Mouse (Mus musculus) urinary bladder, postnatal 14 days (tissue): Measurements from ENCODE around the gene Ryr2.

Source experiments
- DNase-seq: peaks from one replicate; pipeline ENCODE4 v3.0.0; 2021; ENCODE audit warnings: low spot score

Gene Ryr2

DNA sequence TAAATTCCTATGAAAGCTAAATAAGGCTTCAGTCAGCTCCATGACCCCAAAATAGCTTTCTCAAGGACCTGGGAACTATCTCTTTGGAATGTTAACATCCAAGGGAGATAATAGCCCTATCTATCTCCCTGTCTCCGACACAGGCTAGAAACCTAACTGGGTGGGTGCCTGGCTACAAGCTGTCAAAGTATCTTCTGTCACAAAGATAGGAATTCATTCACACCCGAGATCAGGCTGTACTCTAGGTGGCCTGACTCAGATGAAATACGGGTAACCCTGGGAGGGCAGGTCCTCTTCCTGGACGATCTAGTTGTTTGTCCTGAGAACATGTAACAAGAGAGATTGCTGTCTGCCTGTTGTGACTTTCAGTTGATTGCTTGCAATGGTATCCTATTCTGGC, 69.9 kb downstream of the Ryr2 start:
- no peak for DNase-seq

GRCm38 (mm10) chr13:12033914-12034313, 72.8 kb downstream of the Ryr2 start:
- DNase-seq, result no peak

DNA sequence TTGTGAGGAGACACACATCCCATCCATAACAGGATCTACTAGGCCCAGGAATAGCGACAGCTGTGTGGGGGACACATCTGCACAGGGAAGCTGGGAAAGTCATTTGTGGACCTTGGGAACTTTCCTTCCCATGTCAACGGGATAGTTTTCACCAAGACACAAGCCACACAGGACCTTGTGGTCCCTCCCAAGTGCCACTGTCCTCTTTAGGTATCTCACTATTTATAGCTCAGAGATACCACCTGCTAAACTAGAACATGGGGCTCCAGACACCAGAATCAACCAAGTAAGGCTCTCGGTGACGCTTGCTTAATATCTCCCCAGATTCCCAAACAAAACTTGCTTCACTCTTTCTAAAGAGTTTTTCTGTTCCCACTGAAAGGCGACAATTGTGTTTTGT, 73.5 kb downstream of the Ryr2 start:
- no peak for DNase-seq

- DNase-seq, result no peak
Observed at GRCm38 (mm10) chr13:12029841-12030240, 76.9 kb downstream of the Ryr2 start.

- DNase-seq, result no peak
Observed at GRCm38 (mm10) chr13:12029326-12029725, 77.4 kb downstream of the Ryr2 start.

DNA sequence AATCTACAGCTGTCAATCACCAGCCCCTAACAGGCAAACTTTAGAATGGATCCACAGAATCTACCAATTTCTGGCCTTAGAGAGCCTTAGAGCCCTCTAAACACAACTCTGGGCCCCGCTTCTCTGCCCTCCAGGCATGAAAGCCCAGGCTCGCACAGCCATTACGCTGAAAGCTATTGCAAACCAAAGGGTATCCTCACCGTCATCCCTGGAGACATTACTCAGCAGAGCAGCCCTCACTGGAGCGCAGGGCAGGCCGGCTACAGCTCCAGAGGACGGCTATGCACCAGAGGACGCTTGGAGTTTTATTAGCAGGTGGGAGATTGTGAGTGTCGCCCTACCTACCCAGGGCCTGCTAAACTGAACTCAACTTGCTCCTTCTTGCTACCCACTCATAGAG, 88.7 kb downstream of the Ryr2 start:
- no peak for DNase-seq

GRCm38 (mm10) chr13:12013986-12014385, 92.8 kb downstream of the Ryr2 start:
- no peak for DNase-seq

DNA sequence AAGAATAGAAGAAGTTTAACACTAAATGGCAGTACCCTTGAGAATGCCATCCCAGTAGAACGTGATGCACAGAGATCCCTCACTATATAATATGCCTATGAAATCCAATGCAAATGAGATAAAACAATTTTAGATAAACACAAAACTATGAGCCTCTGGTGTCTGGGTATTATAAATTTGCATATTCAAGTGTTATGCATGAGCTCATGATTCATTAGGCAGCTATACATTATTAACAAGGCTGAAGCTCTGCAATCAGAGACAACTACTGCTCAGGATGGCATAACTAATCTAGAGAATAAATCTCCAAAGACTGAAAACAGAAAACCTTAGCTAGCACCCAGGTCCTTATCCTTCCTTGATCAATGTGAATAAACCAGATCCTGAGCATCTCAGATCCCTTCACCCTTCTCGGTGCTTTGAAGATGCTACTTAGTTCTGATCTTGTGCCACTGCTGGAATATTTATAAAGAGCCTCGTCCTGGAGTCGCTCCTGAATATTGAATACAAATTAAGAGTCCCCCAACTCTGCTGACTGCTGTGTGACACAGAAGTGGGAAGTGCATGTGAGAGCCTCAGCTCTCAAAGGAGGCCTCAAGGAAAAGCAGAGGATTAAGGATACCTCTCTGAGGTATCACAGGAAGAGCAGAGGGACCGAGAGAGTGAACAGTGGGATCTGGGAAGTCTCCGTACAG, 97.6 kb downstream of the Ryr2 start:
- no peak for DNase-seq

GRCm38 (mm10) chr13:12007579-12007978, 99.2 kb downstream of the Ryr2 start:
- DNase-seq, result no peak

DNA sequence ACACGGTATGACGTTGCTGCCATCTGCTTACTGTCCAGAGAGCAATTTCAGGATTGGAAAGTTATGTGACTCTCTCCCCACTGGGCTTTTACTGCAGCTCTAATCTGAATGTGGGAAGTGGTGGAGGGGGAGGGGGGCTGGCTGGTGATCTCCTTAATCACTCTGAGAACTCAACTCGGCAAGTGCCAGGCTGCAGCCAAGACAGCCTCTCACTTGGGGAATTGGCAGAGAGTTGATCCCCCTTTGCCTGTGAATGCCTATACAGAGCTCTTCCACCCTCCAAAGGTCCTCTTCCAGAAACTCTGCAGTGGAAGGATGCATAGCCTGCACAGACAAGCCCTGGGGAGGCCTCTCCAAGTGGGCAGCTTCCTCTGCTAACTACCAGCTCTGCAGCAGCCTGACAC, 104.9 kb downstream of the Ryr2 start:
- DNase-seq, result no peak

DNA sequence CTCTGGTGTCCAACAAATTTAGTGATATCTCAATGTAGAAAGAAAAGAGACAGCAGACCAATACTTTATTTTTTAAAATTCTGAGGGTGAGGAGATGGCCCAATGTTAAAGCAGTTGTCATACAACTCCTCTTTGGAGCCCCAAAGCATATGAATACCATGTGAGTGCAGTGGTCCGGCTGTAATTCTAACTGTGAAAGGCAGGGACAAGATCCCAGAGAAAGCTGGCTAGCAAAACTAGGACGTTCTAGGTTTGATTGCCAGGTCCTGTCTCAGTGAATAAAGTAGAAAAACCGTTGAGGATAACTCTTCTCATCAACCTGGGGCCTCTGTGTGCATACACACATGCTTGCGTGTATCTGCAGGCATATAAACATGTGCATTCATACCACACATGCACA, 106.9 kb downstream of the Ryr2 start:
- no peak for DNase-seq

GRCm38 (mm10) chr13:11997366-11997765, 109.4 kb downstream of the Ryr2 start:
- no peak for DNase-seq

DNA sequence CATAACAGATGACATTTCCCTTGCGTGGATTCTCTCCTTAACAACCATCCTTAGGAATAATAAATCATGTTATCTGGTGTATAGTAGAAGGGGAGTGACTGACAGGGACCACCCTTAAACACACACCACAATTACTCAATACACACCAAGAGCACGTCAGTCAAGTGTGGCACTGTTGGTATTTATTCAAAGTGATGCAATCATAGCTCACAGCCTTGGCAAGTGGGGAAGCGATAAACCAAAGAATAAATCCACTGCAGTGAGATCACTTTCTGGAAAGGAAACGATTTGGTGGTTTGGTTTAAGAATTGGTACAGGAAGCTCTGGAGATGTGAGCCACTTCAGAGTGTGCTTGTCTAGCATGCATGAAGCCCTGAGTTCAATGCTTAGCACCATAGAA, 119.2 kb downstream of the Ryr2 start:
- DNase-seq, result no peak

DNA sequence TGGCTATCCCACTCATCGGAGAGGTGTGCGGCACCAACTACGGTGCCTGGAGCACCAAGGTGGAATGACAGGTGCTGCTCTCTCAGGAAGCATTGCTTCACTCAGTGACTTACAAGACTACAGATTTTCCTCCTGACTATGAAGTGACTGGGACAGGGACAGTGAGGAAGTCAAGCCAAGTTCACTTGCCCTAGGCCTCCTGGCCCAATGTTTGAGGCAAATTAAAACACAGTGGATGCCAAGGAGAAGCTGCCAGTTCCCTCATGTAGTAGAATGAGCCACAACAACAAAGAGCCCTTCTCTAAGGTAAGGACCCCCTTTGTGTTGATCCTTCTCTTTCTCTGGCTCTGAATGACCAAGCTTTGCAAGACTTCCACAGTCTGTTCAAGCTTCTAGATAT, 121.7 kb downstream of the Ryr2 start:
- no peak for DNase-seq

DNA sequence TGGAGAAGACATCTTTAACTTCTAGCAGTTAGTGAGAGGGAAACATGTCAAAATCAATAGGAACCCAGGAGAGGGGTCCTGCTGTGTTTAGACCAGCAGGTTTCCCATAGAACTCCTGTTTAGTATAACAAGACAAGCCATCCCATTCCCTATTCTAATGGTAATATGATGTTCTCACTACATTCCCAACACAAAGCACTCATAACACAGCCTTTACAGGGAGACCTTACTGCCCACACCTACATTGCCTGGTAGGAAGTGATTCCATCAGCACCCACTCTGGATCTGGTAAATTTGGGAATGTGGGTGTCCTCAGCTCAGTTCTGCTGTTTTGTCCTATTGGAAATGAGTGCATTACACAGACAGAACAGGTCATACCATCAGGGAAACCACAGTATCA, 127.7 kb downstream of the Ryr2 start:
- no peak for DNase-seq

- DNase-seq, result no peak
Observed at GRCm38 (mm10) chr13:11978359-11978758, 128.4 kb downstream of the Ryr2 start.

GRCm38 (mm10) chr13:11977606-11978005, 129.1 kb downstream of the Ryr2 start:
- no peak for DNase-seq

DNA sequence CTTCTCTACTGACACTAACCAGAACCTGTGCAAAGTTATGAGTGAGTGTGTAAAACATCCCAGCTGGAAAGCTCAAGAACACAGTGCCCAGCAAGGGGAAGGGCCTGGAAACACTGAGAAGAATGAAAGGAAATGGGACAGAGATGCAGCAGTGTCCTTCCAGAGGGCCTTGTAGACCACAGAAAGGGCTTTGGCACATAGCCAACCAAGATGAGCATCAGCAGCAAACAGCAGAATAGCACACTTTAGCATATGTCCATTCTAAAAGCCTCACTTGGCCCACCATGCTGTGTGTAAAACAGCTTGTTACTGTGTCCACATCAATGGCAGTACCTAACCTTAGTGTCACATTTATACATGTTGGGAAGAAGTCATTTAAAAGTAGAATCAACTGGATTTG, 142.4 kb downstream of the Ryr2 start:
- no peak for DNase-seq

- DNase-seq, result no peak
Observed at GRCm38 (mm10) chr13:11959488-11960174, 147.1 kb downstream of the Ryr2 start.

DNA sequence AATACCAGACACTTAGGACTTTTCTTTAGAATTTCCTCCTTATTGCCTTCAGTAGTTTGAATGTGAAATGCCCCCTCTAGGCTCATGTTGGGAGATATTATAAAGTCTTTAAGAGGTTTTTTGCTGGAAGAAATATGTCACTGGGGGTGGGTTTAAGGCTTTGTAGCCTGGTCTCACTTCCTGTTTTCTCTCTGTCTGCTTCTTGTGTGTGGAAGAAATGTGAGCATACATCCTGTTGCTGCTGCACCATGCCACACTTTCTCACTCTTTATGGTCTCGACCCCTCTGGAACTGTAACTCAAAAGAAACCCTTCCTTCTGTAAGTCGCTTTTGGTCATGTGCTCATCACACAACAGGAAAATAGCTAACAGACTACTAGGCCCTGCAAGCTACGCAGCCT, 147.9 kb downstream of the Ryr2 start:
- no peak for DNase-seq

GRCm38 (mm10) chr13:11958271-11958670, 148.5 kb downstream of the Ryr2 start:
- no peak for DNase-seq

- no peak for DNase-seq
Observed at GRCm38 (mm10) chr13:11951951-11952350, 154.8 kb downstream of the Ryr2 start.

DNA sequence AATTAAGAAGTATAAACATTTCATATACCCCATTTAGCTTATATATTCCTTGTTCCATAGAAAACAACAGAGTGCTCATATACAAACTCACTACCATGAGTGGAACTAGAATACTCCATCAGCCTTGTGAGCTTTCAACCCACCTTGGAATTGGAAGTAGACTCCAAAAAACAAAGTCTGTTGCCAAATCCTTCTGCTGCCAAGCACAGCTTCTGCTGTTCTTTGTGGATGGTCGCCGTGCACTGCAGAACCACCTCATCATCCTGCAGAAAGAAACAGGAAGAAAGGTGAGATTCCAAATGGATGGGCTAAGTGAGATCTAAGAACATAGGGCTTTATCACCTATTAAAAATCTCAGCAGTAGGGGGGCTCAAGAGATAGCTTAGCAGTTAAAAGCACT, 161.0 kb downstream of the Ryr2 start:
- no peak for DNase-seq

GRCm38 (mm10) chr13:11941724-11942123, 165.0 kb downstream of the Ryr2 start:
- no peak for DNase-seq
